Mouse (Mus musculus) splenic B cell, adult 2 months (primary cell): ENCODE measurements around the gene Zbtb17.

ENCODE experiments used
- DNase-seq: peaks from one replicate; pipeline ENCODE4 v3.0.0-alpha.2; 2011; ENCODE audit warnings: low read depth, low spot score
- H3K27me3 ChIP-seq: 2 replicates; pipeline ENCODE4 v1.6.1; 2012; ENCODE audit warnings: mild to moderate bottlenecking, low read length, moderate library complexity, mixed read lengths; ENCODE audit not compliant: control insufficient read depth, poor library complexity, insufficient read depth, severe bottlenecking
- H3K36me3 ChIP-seq: 2 replicates; pipeline ENCODE4 v1.6.1; 2012; ENCODE audit warnings: mild to moderate bottlenecking, low read length, moderate library complexity, mixed read lengths; ENCODE audit not compliant: control insufficient read depth, poor library complexity, insufficient read depth, severe bottlenecking

Gene Zbtb17

DNA sequence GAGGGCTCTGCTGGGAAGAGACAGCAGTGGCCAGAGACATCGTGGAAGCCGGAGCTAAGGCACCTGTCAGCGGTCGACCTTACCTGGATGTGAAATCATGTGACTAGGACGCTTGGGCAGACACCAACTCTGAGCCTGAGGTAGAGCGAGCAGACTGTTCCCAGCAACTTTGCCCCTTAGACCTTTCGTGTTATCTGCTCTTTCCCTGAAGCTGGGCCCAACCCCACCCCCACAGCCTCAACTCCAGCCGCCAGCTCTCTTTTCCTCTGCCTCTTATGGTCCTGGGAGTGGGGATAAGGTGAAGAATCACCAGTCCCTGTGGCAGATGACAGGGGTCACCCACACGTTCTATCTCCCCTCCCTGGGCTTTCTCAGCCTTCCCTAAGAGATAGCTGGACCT, 23.6 kb upstream of the Zbtb17 start:
- Histone ChIP-seq H3K36me3 (no peaks in the 10 kb centered on the region), H3K27me3 (no peaks in the 10 kb centered on the region)
- DNase-seq = no peak

DNA sequence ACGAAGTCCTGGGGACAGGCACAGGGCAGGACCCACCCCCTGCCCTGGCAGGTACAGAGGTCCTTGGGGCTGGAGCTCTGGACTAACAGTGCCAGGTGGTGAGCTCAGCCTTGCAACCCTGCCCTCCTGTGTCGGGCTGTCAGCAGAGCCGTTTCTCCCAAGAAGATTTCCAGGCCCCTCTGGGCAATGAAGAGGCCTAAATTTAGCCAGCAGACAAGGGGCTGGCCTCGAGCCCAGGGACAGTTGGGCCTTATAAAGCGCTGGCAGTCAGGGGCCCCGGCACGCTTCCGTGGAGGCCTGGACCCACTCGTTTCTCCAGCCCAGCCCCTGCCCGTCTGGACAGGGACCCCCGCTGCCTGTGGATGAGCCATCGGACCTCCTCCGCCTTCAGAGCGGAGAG, 23.0 kb upstream of the Zbtb17 start:
- Histone ChIP-seq H3K27me3 (no peaks in the 10 kb centered on the region), H3K36me3 (no peaks in the 10 kb centered on the region)
- DNase-seq = no peak

DNA sequence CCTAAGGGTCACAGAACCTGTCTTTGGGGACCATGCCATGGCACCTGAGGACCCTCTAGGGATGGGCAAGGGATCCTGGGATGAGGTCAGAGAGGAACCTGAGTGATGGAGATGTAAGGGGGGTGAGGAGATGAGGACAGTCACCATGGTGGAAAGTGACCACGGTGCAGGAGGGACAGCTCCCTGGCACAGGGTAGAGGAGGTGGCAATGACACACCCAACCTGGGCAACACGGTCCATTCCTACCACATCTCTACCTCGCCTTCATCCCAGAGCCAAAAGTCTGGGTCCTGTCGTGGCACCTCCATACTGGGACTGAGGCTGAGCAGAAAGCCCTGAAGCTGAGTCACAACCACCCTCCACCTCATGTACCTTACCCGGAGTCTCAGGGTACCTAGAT, 21.6 kb upstream of the Zbtb17 start:
- Histone ChIP-seq H3K36me3 (no peaks in the 10 kb centered on the region), H3K27me3 (no peaks in the 10 kb centered on the region)
- no peak for DNase-seq

DNA sequence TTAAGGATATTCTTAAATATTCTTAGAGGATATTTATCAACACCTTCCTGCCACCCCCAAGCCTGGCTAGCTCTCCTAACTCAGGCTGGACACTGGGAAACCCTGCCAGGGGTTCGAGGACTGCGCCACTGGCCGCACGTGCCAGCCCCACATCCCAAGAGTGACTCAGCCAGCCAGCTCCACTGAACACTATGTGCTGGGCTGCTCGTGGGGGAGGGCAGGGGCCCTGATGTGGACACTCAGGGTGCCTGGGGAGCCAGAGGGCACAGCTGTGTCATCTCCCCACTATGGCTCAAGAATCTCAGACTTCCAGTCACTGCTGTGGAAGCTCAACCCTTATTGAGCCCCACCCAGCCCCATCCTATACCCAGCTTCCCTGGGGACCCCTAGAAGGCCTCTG, 21.2 kb upstream of the Zbtb17 start:
- H3K27me3 ChIP-seq = no peaks in the 10 kb centered on the region
- DNase-seq = no peak
- H3K36me3 ChIP-seq = no peaks in the 10 kb centered on the region

DNA sequence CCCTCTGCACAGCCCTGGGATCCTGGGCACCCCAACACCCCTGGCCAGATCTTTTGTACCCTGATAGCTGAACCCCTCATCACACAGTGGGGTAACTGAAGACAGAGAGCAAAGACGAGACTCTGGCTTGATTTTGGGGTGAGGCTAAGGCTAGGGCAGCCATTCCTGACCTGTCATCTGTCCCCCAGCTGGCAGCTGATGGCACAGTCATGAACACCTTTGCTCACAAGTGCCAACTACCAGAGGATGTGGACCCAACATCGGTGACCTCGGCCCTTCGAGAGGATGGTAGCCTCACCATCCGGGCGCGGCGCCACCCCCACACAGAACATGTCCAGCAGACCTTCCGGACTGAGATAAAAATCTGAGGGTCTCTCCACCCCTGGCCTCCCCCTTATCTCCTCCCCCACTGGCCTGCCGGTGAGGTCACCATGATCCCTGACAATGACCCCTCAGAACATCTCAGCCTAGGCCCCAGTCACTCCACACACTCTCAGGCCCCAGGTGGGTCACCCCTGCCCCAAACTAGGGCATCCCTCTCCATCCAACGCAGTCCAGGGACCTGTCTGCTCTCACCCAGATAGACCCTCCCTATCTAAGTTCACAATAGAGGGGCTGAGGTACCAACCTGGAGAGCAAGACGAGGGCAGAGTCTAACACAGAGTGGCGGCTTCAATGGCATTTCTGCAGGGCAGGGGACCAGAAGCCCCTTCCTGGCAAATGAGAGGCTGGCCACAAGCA, 20.6 kb upstream of the Zbtb17 start:
- Histone ChIP-seq H3K27me3 (no peaks in the 10 kb centered on the region), H3K36me3 (no peaks in the 10 kb centered on the region)
- no peak for DNase-seq

DNA sequence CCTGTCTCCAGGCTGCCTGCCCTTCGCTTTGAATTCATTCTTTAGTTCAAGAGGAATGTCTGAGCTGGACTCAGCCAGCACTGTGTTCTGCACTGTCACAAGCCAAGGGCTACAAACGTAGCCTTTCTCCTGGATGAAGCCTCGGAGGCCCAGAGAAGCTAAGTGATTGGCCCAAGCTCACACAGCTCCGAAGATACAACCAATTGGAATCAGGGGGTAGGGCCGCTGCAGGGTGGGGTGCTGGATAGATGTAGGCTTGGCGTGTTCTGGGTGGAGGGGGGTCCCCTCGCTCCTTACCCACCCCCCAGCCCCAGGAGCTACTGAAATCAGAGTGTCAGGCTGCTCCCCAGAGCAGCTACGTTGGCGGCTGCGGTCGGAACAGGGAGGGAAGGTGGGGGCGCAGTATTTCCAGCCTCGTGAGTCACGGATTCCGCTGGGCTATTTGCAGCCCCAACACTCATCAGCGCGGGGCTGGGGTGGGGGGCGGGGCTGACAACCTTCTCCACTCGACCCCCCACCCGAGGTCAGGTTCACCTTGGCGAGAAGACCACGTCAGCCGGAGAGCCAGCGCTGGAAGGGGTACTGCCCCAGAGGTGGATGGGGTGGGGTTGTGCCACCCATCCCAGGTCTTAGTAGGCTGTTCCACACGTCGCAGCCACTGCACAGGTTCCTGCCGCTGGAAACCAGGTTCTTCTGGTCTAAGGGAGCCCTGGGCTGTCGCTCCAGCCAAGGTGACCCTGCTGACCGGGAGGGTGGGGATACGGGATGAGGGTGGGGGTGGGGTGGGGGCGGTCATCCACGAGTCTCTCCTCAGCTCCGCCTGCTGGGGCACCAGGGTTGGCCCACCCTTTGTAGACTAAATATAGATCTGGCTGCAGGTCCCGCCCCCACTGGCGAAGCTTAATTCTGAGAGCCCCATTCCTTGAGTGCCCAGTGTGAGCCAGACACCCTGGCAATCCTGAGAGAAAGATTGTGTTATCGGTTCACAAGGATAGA, 18.7 kb upstream of the Zbtb17 start:
- no peaks in the 10 kb centered on the region for H3K36me3 ChIP-seq
- DNase-seq = peak; percentile 84
- no peaks in the 10 kb centered on the region for H3K27me3 ChIP-seq

DNA sequence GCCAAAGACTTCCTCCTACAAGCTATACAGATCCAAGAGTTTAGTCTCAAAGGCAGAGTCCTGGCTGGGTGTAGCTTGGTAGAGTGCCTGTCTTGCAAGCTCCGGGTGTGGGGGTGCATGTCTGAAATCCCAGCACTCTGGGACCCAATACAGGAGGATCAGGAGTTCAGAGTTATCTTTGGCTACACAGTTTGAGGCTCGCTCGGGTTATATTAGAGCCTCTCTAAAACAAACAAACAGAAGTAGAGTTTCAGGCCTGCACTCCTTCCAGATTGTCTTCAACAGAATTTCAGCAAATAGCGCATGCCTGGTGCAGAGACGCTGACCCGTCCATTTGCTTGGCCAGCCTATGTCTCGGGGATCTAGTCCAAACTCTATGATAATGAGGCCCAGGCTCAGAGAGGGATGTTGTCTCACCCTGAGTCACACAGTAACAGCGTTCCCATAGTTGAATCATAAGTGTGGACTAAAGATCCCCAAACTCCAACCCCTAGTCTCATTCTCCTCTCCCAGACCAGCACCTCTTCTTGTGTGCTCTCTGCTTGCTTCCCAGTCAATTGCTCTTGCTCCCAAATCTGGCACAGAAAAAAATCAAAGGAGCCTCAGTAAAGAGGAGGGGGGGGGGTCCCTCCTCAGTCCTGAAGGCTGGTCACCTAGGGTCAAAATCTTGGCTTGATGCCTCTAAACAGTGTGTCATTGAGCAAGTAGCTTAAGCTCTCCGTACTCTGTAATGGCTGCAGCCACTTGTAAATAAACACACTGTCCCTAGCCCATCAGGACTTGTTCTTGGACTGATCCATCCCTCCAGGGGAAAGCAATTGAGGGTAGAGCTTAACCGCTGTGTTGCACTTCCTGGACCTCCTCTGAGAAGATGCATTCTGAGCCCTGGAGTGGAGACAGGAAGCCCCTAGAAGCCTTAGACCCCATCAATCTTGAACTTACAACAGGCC, 17.4 kb upstream of the Zbtb17 start:
- Histone ChIP-seq H3K36me3 (no peaks in the 10 kb centered on the region), H3K27me3 (no peaks in the 10 kb centered on the region)
- no peak for DNase-seq

DNA sequence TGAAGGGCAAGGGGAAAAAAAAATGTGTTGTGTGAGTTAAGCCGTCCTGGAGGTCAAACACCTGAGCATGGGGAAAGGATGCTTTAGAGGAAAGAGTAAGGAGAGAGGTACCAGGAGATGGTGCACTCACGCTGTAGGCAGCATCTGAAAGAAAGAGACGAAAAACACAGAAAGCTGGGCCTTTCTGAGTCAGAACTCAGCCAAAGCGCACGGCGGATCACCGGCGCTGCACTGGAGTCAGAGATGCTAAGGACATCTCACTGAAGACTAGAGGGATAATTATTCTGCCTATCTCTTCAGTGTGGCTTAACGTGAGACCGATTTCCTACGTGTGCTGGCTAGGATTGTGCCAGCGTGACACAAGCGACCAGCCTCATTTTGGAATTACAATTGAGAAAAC, 16.5 kb upstream of the Zbtb17 start:
- H3K36me3 ChIP-seq = no peaks in the 10 kb centered on the region
- no peaks in the 10 kb centered on the region for H3K27me3 ChIP-seq
- DNase-seq = no peak

DNA sequence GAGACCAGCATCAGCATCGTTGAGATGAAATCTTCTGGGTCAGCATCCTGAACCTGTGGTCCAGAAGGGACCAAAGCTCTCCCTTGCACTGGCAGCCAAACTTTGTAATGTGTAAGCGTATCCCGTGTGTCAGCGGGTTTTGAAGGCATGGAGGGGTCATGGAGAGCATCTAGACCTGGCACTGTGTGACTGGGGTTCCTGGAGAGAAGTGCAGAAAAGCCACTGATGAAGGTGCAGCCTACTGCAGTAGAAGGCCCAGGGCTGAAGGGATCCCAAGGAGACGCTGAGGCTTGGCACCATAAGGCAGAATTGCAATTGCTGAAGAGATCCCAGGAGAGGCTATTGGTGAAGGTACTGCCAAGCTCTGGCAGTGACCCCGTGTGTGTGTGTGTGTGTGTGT, 15.1 kb upstream of the Zbtb17 start:
- no peaks in the 10 kb centered on the region for H3K27me3 ChIP-seq
- DNase-seq = no peak
- no peaks in the 10 kb centered on the region for H3K36me3 ChIP-seq

DNA sequence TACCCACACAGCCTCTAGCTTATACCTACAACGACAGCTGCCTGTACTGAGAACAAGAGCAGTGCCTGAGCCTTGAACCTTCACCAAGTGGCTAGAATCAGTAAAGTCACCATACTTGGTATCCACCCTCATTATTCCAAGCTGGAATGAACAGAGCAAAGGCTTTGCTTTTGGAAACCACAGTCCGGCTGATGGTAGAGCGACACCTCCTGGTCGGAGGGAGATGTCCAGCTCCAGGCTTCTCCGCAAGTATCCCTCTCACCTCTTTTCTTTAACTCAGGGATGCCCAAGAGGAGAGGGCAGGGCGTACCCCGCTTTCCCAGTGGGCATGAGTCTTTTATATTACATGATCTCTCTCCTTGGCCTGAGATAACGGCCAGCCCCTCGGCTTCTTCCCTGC, 14.6 kb upstream of the Zbtb17 start:
- DNase-seq = peak; percentile 33
- no peaks in the 10 kb centered on the region for H3K27me3 ChIP-seq
- H3K36me3 ChIP-seq = no peaks in the 10 kb centered on the region

DNA sequence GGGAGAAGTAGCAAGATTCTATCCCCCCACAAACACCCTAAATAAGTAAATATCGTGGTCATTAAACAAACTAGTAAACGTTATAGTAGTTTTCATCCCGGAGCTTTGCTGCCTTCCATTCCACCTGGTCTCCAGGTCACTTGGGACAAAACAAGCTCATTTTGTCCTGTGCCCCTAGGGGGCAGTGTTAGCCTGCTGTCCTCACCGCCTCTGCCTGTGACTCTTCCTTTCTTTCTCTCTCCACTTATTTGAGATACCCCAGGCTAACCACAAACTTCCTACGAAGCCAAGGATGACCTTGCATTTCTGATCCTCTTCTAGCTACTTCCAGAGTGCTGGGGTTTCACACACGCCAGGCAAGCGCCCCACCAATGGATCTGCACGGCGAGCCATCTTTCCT, 13.5 kb upstream of the Zbtb17 start:
- no peaks in the 10 kb centered on the region for H3K36me3 ChIP-seq
- DNase-seq = peak; percentile 80
- no peaks in the 10 kb centered on the region for H3K27me3 ChIP-seq

DNA sequence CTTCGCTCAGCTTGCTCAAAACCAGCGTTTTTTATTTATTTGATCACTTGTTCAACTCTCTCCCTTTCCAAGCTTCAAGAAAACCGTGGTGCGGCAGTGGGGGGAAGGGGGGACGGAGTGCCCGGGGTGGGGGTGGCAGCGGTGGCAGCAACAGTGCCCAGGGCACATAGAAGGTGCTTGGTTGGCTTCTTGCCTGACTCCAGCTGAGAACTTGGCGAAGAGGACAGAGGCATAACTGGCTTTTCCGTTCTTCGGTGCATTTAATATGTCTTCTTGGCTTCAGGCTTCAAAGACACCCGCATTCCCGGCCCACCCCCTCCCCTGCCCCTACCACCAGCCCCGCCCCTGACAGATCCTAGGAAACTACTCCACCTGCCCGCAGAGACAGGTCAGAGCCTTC, 11.8 kb upstream of the Zbtb17 start:
- Histone ChIP-seq H3K36me3 (no peaks in the 10 kb centered on the region), H3K27me3 (no peaks in the 10 kb centered on the region)
- DNase-seq = no peak

DNA sequence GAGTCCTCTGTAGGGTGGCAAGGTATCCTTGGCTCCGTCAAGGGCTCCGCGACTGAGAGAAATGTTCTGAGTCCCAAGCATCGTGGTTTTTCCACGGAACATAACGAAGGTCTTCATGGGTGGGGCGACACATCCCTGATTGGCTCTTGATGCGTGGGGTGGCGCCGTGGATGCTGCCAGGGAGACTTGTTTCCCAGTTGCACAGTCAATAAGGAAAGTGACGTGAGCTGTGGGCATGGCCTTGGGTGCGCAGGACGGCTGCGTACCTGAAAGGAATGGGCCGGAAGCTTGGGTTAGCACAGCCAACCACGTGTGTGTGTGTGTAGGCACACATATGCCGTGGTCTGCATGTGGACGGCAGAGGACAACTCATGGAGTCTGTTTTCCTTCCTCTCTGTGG, 11.3 kb upstream of the Zbtb17 start:
- Histone ChIP-seq H3K27me3 (no peaks in the 10 kb centered on the region), H3K36me3 (no peaks in the 10 kb centered on the region)
- DNase-seq = no peak

DNA sequence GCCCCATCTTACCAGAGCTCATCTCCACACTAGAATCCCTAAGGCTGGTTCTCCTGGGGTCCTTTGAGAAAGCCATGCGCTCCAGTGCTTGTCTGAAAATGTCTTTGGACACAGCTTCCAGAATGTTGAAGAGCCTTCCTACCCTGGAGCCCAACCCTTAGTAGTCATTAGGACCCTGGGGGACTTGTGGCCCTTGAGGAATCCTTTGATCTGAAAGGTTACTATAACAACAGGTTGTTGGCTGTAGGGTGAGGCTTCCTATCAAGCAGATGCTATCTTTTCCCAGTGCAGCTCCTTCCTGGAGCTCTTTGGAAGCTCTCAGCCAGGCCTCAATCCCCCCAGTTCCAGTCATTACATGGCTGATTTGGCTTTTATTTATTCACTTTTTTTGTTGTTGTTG, 8.5 kb upstream of the Zbtb17 start, which contains the start of gene Srarp:
Srarp (minus strand) TSS at position 132 of the 400 bp plus-strand sequence.
- no peaks in the 10 kb centered on the region for H3K27me3 ChIP-seq
- DNase-seq = no peak

More for the DNA sequence above, 8.5 kb upstream of the Zbtb17 start, which contains the start of gene Srarp:
- no peaks in the 10 kb centered on the region for H3K36me3 ChIP-seq
